Mouse (Mus musculus): ENCODE results near the gene Hcst. TPM values are rescaled to one million over a fixed set of nuclear protein-coding genes. Genes with fewer than 3 reads are reported as not detected.

Gene Hcst
- 7.1 and 15.5 TPM in 2 replicates for total RNA-seq (2012; rRNA removed)
- polyA plus RNA-seq (2012; ENCODE audit: insufficient read depth in 1 of 2, insufficient read length in 2 of 2, low read depth in 1 of 2, low replicate concordance in 2 of 2, missing spikeins in 1 of 2) = 10 to 100 TPM in 1 of 2 experiments, not detected in 1; 28.1 TPM

GRCm38 (mm10) chr7:30419561-30420499 is at the start of gene Hcst:
Hcst (minus strand) TSS chr7:30419854.
- peak within 1 kb of the TSS; percentile 92 for H3K27ac ChIP-seq (ENCODE audit: control insufficient read depth, low read depth, low read length)
- H3K4me3 ChIP-seq (ENCODE audit: control insufficient read depth in 1 of 2, insufficient read depth in 1 of 2, low read depth in 2 of 2, low read length in 2 of 2) = peak within 1 kb of the TSS; percentile 75 to 77
- H3K4me1 ChIP-seq (ENCODE audit: control insufficient read depth in 1 of 2, insufficient read depth in 2 of 2, low read length in 2 of 2) = peaks cover 0 to 28% of the 10 kb centered on the region in 2 experiments; a peak in 3 of 4 replicates
- H3K27me3 ChIP-seq (ENCODE audit: control insufficient read depth in 1 of 2, insufficient read depth in 2 of 2, low read length in 2 of 2) = no peaks in the 10 kb centered on the region
- peaks cover 1 to 19% of the 10 kb centered on the region in 2 experiments; a peak in 2 of 4 replicates for H3K36me3 ChIP-seq (ENCODE audit: control insufficient read depth in 1 of 2, insufficient read depth in 2 of 2, low read length in 2 of 2)
- peak; percentile 90 for DNase-seq (ENCODE audit: low read depth, low spot score)
- peaks cover 21% of the 10 kb centered on the region for H3K79me2 ChIP-seq (ENCODE audit: control insufficient read depth, insufficient read depth, low read length, poor library complexity)
- peak within 1 kb of the TSS; percentile 73 for H3K9ac ChIP-seq (ENCODE audit: control insufficient read depth, low read depth, low read length, poor library complexity, severe bottlenecking)
- no peaks in the 10 kb centered on the region for H3K9me3 ChIP-seq (replicated peaks; ENCODE audit: insufficient read depth, low read length)
- TF ChIP-seq E2F4 (IDR thresholded peaks at IDR 0.05; ENCODE audit: borderline replicate concordance, low read depth, low read length) (no peak), CHD2 (IDR thresholded peaks at IDR 0.05; ENCODE audit: low read length) (peak; percentile 55), NELFE (IDR thresholded peaks at IDR 0.05; ENCODE audit: low read depth, low read length) (peak; percentile 74), NRF1 (IDR thresholded peaks at IDR 0.05; ENCODE audit: insufficient read depth, low read depth, low read length, poor library complexity, severe bottlenecking) (no peak), BHLHE40 (IDR thresholded peaks at IDR 0.05; ENCODE audit: borderline replicate concordance, low read depth, low read length) (no peak; the same call in 1 of the 2 replicates), USF2 (IDR thresholded peaks at IDR 0.05; ENCODE audit: borderline replicate concordance in 1 of 2, insufficient read depth in 1 of 2, low read depth in 1 of 2, low read length in 2 of 2) (no peak), JUND (IDR thresholded peaks at IDR 0.05; ENCODE audit: low read depth, low read length) (no peak), RCOR1 (IDR thresholded peaks at IDR 0.05; ENCODE audit: low read depth, low read length) (no peak), TAL1 (IDR thresholded peaks at IDR 0.05; ENCODE audit: low read length) (no peak), UBTF (IDR thresholded peaks at IDR 0.05; ENCODE audit: borderline replicate concordance, insufficient read depth, low read depth, low read length) (no peak), EP300 (IDR thresholded peaks at IDR 0.05; ENCODE audit: low read depth in 1 of 2, low read length in 2 of 2) (peak; percentile 34 to 65), MAX (IDR thresholded peaks at IDR 0.05; ENCODE audit: low read length) (no peak; the same call in 1 of the 2 replicates), USF1 (IDR thresholded peaks at IDR 0.05; ENCODE audit: low read depth, low read length) (no peak), POLR2AphosphoS5 (IDR thresholded peaks at IDR 0.05; ENCODE audit: borderline replicate concordance, low read depth, low read length) (no peak), ZC3H11A (IDR thresholded peaks at IDR 0.05; ENCODE audit: low read depth, low read length) (no peak), GATA1 (IDR thresholded peaks at IDR 0.05; ENCODE audit: low read depth, low read length) (0 out of 2 replicates have a peak, but pooled peaks have one; percentile 27), CTCF (IDR thresholded peaks at IDR 0.05 in 2 of 3, conservative IDR thresholded peaks at IDR 0.05 in 1 of 3; ENCODE audit: control insufficient read depth in 1 of 3, insufficient read depth in 1 of 3, low read depth in 2 of 3, low read length in 3 of 3, poor library complexity in 1 of 3, severe bottlenecking in 1 of 3) (peak in 2 of 3 experiments; percentile 46 to 47; a peak in 3 of 6 replicates), ETS1 (IDR thresholded peaks at IDR 0.05; ENCODE audit: low read depth, low read length) (peak; percentile 66), MYB (IDR thresholded peaks at IDR 0.05; ENCODE audit: low read depth, low read length) (no peak), ELF1 (IDR thresholded peaks at IDR 0.05; ENCODE audit: low read depth, low read length) (peak; percentile 59), SMC3 (IDR thresholded peaks at IDR 0.05; ENCODE audit: low read depth, low read length) (no peak), MAFK (IDR thresholded peaks at IDR 0.05; ENCODE audit: borderline replicate concordance, low read depth, low read length) (no peak), SIN3A (IDR thresholded peaks at IDR 0.05; ENCODE audit: low read length) (peak; percentile 72), POLR2A (IDR thresholded peaks at IDR 0.05; ENCODE audit: control insufficient read depth in 1 of 2, insufficient read depth in 1 of 2, low read depth in 1 of 2, low read length in 2 of 2, poor library complexity in 1 of 2) (peak; percentile 62 to 67), TBP (IDR thresholded peaks at IDR 0.05; ENCODE audit: low read depth, low read length) (no peak; the same call in none of the 2 replicates), TCF12 (IDR thresholded peaks at IDR 0.05; ENCODE audit: low read depth, low read length) (no peak), MYC (IDR thresholded peaks at IDR 0.05; ENCODE audit: low read depth, low read length) (peak; percentile 33), ZMIZ1 (IDR thresholded peaks at IDR 0.05; ENCODE audit: low read depth, low read length) (peak; percentile 63; the same call in 1 of the 2 replicates), RAD21 (IDR thresholded peaks at IDR 0.05; ENCODE audit: low read depth, low read length) (no peak), POLR2AphosphoS2 (IDR thresholded peaks at IDR 0.05; ENCODE audit: low read length) (peak; percentile 60; the same call in 1 of the 2 replicates), HCFC1 (IDR thresholded peaks at IDR 0.05; ENCODE audit: low read depth, low read length) (peak; percentile 67), GABPA (IDR thresholded peaks at IDR 0.05; ENCODE audit: low read depth, low read length) (0 out of 2 replicates have a peak, but pooled peaks have one; percentile 63), ZKSCAN1 (IDR thresholded peaks at IDR 0.05; ENCODE audit: low read depth, low read length) (no peak), MAZ (IDR thresholded peaks at IDR 0.05; ENCODE audit: low read depth, low read length) (peak; percentile 57; the same call in 1 of the 2 replicates)

Measured in MEL (cell line).